Mouse (Mus musculus) liver, embryonic 14.5 days (tissue): Measurements from ENCODE around the gene Loxl4.

ENCODE experiments used
- CTCF ChIP-seq: IDR thresholded peaks from 2 replicates; pipeline ENCODE4 v1.5.1; 2016; ENCODE audit warnings: antibody characterized with exemption, low read depth, control low read depth
- EP300 ChIP-seq: IDR thresholded peaks from 2 replicates; pipeline ENCODE4 v1.6.1; 2016; ENCODE audit warnings: antibody characterized with exemption, low read depth

DNA sequence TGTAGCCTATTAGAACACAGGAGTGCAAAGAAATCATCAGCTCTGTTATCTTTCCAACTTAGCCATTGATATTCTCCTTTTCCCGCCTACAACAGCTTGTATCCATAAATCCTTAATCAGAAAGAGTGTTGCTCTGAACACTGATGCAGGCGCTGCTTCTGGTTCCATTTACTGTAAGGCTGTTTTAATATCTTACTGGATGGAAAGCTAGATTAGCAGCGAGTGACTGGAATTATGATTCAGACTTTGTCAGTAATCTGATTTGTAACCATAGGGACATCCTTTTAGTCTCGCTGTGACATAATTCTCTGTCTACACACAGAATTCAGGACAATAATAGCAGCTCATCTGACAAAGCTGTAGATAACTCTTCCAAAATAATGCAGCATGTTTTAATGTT lies 41.3 kb downstream of the Loxl4 start:
- TF ChIP-seq CTCF, result no peak
- no peak for TF ChIP-seq EP300
